Mouse (Mus musculus) left cerebral cortex, adult 18-20 months (tissue): Measurements from ENCODE around the gene Dhrs3. TPM values are rescaled to one million over a fixed set of nuclear protein-coding genes. Genes with fewer than 3 reads are reported as not detected.

Source experiments
- DNase-seq, 2 experiments: peaks; one replicate each; pipeline ENCODE4 v3.0.0; 2021 to 2022; ENCODE audit warnings: low spot score in 2 of 2, mixed read lengths in 1 of 2
- total RNA-seq, 2 experiments: library from RNA; stranded (reverse); gene quantifications; 2 replicates each; pipeline ENCODE4 v1.2.3; 2021

Dhrs3 gene
- total RNA-seq, 2 experiments from 2014 or later = 32.3 to 34.8 TPM

DNA sequence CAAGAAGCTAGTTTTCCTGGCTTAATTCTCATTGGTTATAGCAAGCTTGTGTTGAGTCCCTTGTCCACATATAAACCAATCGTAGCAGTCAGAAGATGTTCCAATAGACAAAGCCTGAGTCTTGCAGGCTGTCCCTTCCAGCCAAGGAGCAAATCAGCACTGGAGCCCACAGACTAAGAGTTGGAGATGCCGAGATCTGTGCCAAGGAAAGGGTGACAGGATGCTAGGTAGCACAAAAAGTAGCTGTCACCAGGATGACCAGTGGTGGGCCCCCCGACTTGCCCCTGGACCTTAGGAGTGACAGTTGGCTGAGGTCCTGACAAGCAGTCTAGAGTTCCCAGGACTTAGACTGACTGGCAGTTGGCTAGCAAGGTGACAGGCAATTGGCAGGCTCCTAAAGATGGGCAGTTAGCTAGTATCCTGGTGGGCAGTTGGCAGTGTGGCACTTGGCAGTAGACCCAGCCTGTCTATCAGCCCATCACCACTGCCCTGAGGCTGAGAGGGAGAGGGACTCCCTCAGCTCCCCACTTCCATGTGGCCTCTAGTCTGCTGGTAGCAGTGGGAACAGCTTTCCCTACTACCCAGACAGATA lies 44.0 kb downstream of the Dhrs3 start:
- no peak for DNase-seq

DNA sequence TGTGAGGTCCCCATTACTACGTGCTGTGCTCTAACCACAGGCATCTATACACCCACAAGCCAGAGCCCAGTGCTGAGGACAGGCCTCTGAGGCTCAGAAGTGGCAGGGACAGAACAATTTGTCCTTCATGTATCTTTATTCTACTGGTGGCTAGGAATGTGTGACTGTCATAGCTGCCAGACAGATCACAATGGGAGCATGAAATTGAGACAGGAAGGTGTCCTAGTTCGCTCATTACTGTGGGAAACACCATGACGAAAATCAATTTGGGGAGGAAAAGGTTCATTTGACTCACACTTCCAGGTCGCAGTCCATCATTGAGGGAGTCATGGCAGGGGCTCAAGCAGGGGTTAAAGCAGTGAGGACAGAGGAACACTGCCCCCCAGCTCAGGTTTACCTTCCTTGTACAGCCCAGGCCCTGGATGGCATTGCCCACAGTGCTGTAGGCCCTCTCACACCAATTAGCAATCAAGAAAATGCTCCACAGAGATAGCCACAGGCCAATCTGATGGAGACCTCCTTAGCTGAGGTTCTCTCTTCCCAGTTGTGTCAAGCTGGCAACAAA lies 47.3 kb downstream of the Dhrs3 start:
- no peak for DNase-seq

DNA sequence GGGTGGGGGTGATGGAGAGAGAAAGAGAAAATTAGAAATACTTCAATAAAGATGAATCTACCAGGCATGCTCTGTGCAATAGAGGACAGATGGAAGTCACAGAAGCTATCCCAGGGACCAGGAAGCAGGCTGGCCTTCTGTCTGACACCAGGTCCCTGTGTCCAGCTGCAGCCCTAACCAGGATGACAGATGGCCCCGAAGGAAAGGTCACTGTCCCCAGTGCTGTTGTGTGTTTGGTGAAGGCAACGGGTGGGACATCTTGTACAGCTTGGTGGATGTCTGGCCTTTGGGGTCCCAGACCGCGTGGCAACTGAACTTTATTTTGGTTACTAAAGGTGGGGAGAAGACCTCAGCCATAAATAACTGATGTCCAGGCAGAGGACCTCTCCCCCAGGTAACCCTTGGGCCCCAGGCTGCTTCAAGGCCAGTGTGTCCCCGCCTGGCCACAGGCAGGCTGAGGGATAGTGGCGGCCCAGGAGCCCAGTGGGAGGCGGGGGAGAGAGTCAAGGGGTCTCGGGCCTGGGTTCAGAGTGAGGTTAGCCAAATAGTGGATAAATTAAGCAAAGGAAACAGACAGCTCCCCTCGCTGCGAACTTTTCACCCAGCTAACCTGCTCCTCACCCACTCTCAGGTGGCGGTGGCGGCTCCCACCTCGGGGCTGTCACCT lies 48.3 kb downstream of the Dhrs3 start:
- no peak for DNase-seq

DNA sequence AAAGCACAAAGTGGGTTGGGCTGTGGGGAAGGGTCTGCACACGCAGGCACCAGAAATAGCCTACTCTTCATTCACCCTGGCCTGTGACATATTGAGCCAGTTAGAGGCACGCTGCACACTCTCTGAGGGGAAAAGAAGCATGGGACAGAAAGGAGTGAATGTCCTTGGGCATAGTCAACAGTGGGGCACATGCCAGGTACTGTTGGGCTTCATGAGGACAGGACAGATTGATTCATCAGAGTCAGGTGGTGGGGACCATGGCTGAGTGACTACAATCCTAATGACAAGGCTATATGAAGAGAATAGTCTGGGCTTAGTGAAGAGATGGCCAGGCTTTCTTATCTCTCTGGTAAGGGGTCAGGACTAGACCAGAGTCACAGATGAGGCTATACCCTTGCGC lies 49.8 kb downstream of the Dhrs3 start:
- DNase-seq = no peak

DNA sequence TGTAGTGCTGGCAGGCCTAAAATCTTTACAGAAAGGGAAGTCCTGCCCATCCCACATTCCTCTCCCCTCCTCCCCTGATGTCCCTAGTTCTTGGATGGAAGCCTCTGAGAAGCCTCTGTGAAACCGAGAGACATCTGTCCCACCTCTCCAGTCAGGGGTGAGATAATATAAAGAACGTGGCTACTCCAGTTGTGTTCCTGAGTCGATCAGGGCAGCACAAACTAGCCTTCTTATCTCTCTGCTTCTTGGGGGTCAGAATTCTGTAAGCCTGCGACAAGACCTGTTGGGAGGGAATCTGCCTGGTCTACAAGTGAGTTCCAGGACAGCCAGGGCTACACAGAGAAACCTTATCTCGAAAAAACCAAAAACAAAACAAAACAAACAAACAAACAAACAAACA lies 50.6 kb downstream of the Dhrs3 start:
- DNase-seq = no peak

DNA sequence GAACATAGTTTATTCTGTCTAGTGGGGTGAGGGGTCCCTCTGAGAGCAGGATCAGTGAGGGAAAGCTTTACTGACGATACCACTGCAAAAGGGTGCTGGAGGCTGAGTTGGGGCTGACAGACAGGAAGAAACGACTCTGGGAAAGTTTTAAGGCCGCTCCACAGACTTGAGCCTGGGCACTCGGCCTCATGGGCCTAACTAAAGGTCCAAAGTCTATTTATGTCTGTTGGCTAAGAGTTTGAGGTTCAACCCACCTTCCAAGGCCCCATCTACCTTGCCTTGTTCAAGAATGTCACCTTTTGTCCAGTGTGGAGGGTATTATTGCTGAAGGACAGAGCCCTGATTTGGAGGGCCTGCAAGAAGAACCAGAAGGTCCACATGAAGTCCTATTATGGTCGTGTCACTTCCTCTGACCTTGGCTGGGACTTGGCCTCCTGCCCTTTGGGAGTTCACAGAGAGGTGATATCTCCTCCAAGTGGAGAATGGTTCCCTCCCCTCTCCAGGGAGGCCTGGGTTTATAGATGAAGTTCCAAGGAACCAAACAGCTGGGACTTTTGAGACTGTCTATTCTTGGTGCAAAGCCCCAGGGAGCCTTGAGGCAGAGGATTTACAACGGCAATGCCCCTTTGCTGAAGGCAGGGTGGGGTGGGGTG lies 55.2 kb downstream of the Dhrs3 start:
- DNase-seq = no peak

DNA sequence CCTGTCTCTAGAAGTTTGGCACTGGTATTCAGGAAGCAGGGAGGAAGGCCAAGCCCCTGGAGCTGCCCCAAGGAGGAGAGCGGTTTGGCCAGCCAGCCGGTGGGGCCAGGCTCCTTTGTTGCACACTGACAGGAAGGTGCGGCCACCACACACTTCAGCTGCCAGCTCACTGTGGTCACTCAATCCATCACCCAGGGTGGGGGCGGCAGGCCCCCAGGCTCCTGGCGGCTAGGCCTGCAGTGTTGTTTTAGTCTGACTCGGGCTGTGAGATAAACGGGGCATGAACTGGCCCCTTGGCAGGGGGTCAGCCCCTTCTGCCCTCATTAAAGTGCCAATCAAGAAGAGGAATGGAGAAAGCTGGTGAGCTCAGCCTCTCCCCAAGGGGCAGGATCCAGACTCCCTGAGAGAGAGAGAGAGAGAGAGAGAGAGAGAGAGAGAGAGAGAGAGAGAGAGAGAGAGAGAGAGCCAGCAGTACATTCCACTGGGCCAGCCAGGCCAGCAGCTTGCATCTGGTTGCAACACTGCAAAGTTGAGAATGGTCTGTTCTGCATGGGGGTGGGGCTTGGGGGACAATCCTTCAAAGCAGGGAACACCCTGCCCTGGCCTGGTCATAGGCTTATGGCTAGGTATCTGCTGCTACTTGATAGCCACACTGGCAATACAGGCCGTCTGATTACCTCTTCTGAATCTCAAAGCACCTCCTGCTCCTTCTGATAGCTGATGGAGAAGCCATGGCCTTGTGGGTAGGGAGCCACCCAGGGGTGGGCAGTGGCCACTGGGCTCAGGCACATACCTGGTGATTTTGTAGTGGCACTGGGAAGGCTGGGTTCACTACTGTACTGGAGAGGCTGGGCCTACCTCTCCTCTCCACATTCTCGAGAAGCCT lies 57.1 kb downstream of the Dhrs3 start:
- DNase-seq = no peak

DNA sequence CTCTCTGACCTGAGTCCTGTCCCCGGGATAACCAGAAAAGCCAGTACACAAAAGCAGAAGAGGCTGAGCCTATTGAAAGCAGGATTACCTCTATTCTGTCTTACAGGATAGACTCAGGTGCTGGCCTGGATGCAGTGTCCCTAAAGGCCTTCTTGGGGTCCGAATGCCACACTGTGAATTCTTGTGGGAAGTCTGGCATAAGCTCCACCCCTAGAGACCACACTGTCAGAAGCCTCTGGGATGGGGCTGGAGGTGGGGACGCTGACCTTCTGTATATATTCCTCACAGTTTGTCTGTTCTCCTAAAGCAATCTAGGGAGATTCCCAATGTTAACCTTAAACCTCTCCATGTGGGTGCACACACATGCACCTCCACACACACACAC lies 57.7 kb downstream of the Dhrs3 start:
- DNase-seq = no peak

DNA sequence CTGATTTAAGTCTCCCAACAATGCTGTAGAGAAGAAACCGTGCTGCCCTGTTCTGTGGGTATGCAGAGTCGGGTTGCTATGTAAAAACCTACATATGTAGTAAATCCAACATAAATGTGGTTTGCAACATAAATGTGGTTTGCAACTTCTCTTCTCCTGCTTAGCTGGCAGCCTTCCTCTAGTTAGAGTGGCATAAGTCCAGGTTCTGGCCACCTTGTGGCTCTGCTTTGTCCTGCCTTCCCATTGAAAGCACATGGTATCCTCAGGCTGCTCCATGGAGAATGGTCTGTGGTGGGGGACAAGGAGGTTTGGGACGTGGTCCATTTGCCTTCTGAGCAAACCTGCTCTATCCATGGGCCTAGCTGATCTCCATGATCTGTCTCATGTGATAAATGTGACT lies 58.3 kb downstream of the Dhrs3 start:
- DNase-seq = no peak

DNA sequence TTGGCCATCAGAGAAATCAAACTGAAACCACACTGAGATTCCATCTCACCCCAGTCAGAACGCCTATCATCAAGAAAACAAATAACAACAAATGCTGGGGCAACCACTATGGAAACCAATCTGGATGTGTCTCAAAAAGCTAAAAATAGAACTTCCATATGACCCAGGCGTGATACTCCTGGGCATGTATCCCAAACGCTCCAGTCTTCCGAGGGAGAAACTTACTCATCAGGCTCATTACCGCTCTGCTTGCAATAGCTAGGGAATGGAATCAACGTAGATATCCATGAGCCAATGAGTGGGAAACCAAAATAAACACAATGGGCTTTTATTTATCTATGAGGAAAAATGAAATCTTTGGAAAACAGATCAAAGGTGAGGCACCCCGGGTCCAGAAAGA lies 59.2 kb downstream of the Dhrs3 start:
- no peak for DNase-seq

DNA sequence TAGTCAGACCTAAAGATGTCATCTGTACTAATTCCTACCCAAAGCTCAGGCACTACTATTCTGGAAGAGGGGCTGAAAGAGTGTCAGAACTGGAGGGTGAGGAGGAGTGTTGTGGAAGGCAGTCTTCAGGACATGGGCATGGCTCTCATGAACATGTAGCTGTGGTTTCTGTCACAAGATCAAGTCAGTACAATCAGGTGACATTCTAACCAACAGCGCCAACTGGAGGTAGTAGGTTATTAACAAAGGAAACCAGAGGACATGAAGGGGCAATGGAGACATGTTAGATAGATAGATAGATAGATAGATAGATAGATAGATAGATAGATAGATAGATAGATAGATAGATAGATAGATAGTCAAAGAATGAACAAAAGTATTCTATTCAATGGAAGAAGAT lies 60.8 kb downstream of the Dhrs3 start:
- DNase-seq = no peak

DNA sequence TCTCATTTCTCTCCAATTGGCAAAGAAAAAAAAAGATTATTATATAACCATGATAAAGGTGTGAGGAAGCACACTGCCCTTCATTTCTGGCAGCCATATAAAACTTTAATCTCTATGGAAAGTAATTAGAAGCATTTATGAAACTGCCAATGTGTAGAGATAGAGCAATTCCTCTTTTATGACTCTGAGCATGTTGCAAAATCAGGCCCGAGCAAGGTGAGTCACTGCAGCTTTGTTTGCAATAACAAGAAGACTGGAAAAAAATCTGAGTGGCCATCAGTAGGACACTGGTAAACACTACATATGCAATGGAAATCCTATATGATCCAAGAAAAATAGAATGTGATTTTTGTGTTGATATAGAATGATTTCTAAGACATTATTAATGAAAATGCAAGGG lies 63.2 kb downstream of the Dhrs3 start:
- DNase-seq = no peak

DNA sequence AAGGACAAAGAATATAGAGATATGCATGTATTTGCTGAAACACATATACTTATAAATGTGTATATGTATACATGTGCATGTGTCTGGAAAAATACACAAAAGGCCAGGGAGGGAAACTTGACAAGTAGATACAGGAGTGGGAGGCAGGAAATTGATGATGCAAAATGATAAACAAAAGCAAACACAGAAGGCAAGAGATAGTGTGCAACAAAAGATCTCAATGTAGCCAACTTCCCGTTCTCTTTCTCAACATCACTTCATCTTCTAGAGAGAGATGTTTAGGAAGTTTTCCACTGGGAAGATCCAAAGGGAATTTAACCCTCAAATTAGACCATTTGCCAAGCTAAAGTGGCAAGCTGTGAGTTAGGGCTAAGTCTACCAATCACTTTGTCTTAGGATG lies 63.7 kb downstream of the Dhrs3 start:
- no peak for DNase-seq

DNA sequence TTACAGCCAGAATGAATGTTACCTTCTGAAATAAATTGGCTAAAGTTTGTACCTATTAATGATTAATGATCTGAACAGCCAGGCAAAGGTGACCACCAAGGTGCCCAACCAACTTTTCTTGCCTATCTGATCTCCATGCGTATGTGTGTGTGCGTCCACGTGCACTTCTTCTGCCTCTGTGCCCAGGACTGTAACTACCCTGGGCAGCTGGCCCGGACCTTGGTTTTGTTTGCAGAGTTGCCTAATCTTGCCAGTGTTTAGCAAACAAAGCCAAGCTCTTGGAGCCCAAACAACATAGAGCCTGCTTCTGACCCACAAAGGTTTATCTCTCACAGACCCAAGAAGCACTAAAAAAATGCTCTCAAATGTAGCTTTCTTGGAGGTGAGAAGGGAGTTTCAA lies 64.6 kb downstream of the Dhrs3 start:
- DNase-seq = no peak

DNA sequence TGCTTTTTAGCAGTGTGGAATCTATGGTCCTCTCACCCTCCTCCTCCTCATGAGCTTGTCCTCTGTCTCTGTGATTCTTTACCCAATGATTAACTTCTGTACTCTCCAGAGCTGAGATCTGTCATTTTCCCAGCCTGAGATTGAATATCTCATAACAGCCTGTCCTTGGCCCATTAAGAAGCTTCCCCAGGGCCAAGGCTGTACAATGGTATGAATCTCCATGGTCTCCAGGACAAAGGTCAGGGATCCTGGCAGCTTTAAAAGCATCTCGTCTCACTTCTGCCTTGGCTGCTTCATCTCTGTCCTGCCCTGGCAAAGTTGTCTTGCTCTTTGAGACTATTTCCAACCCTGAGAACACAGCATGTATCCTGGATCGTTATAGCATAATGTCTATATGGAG lies 65.1 kb downstream of the Dhrs3 start:
- DNase-seq = no peak

DNA sequence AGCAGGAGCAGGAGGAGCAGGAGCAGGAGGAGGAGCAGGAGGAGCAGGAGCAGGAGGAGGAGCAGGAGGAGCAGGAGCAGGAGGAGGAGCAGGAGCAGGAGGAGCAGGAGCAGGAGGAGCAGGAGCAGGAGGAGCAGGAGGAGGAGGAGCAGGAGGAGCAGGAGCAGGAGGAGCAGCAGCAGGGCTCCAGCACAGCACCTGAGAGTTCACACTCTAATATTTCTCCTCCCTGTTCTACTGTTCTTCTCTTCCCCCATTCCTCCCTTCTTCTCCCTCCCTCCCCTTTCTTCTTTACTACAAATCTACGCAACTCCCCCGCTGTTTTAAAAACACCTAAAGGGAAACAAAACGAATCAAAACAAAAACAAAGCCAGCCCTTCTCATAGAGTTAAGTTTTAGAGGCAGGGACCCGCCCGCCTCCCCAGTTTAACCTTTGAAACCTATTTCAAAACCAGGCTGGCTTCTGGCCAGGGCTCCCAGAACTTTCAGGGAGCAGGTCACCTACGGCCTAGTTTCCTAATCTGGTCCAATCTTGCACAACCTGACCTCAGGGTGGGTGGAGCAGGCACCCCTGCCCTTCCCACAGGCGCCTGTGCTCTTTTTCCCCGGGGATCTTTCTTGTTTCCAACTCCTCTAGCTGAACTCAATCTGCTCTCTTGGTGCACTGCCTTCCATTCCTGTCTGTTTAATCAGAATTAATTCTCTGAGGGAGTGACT lies 67.7 kb downstream of the Dhrs3 start:
- DNase-seq = no peak

DNA sequence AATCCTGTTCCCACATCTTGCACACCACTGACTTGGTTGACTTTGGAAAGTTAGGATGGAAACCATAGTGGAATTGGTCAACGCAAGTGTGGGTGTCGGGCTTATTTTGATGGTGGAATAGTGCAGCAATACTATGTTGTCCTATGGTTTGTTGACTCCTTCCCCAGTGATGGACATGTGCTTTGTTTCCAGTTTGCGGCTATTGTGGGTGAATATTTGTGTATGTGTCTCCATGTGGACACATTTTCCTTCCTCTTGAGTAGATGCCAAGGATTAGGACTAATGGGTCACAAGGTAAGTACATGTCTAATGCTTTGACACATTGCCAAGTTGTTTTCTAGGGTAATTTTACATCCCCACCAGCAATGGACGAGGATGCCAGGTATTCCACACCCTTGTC lies 68.6 kb downstream of the Dhrs3 start:
- DNase-seq = no peak

DNA sequence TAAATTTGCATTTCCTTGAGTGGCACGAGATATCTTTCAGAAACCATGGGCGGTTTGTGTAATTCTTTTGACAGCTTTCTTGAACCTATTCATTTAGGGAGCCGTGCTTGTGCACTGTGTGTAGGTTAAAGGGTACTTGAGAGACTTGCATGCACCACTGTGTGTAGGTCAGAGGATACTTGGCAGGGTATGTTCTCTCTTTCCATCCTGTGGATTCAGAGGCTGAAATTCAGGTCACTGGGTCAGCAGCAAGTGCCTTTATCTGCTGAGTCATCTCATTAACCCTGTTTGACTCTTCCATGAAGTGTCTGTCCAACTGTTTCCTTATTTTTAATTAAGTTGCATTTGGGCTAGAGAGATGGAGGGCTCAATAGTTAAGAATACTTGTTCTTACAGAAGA lies 69.1 kb downstream of the Dhrs3 start:
- no peak for DNase-seq

DNA sequence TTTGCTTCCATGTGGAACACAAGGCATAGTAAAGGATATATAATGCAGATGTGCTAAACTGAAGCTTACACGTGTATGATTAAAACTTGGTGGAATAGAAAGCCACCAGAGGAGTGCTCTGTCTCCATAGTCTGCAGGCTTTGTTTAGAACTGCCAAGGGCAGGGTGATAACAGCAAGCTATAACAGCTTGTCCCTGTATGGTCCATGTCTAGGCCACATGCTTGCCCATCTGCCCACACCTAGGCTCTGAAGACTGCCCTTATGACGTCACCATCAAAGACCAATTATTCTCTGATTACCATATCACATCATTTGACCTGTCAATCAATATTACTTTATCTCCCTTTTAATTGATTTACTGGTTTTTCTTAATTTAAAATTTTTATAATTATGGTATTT lies 72.6 kb downstream of the Dhrs3 start:
- no peak for DNase-seq

DNA sequence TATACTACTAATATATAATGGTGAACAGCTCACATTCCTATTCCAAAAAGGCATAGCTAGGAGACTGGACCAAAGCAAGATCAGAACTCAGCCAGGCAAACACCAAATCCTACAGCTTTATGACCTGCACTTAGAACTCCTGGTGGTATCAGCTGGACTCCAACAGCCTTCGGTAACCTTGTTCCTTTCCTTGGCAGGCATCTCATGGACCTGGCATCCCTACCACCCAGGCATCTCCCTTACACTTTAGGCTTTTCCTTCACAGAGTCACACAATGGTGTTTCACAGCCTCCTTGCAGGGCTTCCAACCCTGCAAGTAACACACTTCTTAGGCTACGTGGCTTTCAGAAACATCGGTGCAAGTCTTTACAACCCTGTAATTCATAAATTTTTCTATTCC lies 75.7 kb downstream of the Dhrs3 start:
- DNase-seq = no peak

DNA sequence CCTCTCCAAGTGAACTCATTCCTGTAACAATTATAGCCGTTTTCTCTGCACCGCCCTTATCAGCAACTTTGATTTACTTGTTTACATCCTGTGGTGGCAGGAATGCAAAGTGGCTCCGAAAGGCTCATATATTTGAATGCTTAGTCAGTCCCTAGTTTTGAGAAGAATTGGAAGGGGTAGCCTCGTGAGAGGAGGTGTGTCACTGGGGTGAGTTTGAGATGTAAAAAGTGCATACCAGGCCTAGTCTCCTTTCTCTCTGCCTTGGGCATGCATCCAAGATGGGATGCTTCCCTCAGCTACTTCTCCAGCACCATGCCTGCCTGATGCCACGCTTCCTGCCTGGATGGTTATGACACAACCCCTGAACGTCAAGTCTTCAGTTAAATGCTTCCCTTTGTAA lies 76.4 kb downstream of the Dhrs3 start:
- no peak for DNase-seq
